Mouse (Mus musculus): Measurements from ENCODE around the gene Olfr1331.
"Not testable (repeated sequence)": the region's sequence is repeated elsewhere in the genome, so short reads cannot be mapped to it uniquely, and the experiment has no call there.

Olfr1331 gene

GRCm38 (mm10) chr4:118864349-118864748 is at the start of gene Olfr1331:
Gene Olfr1331 (plus strand): TSS chr4:118864649.
- DNase-seq (ENCODE audit: low read depth, low spot score), result no peak

- no peak for DNase-seq (ENCODE audit: low read depth, low spot score)
Measured at GRCm38 (mm10) chr4:118818921-118819320, 45.5 kb upstream of the Olfr1331 start.

GRCm38 (mm10) chr4:118836179-118836578 is 28.3 kb upstream of the Olfr1331 start, which contains the start of gene Olfr1333:
Gene Olfr1333 (minus strand): TSS chr4:118836279.
- no peak for DNase-seq (ENCODE audit: low read depth, low spot score)

- no peak for DNase-seq (ENCODE audit: low read depth, low spot score)
Measured at GRCm38 (mm10) chr4:118861791-118862190, 2.7 kb upstream of the Olfr1331 start.

GRCm38 (mm10) chr4:118862704-118863103 is 1.7 kb upstream of the Olfr1331 start:
- DNase-seq (ENCODE audit: low read depth, low spot score), result peak; percentile 67

GRCm38 (mm10) chr4:118867566-118867965 is 3.1 kb downstream of the Olfr1331 start:
- DNase-seq (ENCODE audit: low read depth, low spot score), result no peak

GRCm38 (mm10) chr4:118888297-118888696 is 23.8 kb downstream of the Olfr1331 start, which contains the start of gene Olfr1330:
Gene Olfr1330 (plus strand): TSS chr4:118888597.
- DNase-seq (ENCODE audit: low read depth, low spot score), result no peak

GRCm38 (mm10) chr4:118901981-118902380 is 37.5 kb downstream of the Olfr1331 start:
- DNase-seq (ENCODE audit: low read depth, low spot score), result no peak

- not testable (repeated sequence) for DNase-seq (ENCODE audit: low read depth, low spot score)
Measured at GRCm38 (mm10) chr4:118917365-118917764, 52.9 kb downstream of the Olfr1331 start, which contains the start of gene Olfr1329. Gene Olfr1329 (minus strand): TSS chr4:118917465.
